Mouse (Mus musculus): ENCODE data around the gene Glt1d1. TPM values are rescaled to one million over a fixed set of nuclear protein-coding genes. Genes with fewer than 3 reads are reported as not detected.
"Not testable (repeated sequence)": the region's sequence is repeated elsewhere in the genome, so short reads cannot be mapped to it uniquely, and the experiment has no call there.

Gene Glt1d1
- total RNA-seq, 4 experiments from 2014 or later, result 23.9 to 29.0 (median 25.7) TPM

DNA sequence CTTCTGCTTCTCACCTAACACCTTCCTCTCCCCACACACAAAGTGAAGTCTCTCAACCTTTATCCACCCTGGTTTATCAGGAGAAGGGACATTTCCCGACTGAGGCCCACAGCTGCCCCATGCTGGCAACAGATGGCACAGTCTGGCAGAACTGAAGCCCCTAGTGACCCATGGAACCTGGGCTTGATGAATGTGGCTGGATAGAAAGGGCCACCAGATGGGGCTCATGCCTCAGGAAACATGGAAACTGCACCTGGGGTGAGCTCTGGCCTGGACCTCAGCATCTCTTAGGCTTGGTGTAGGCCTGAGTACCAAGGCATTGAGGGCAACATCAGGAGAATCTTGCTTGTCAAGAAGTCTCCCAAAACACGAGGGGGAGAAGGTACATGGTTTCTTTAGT lies 66.5 kb downstream of the Glt1d1 start:
- DNase-seq (ENCODE audit: low spot score in 2 of 2), result no peak

DNA sequence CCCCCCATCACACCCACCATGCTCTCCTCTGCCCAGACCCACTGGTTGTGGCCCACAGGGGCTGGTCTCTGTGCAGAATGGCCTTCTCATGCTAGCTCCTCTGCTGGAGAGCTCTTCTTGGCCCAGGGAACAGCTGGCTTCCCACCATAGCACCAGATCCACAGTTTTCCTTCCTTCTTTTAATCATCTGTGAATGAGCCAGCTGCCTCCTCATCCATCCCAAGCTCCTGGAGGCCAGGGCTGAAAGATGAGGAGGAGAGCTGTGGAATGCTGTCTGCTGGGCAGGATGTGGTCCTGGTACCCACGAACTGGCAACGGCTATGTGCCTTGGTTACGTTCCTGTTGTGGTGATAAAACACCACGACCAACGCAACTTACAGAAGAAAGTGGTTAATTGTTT lies 67.6 kb downstream of the Glt1d1 start:
- no peak for DNase-seq (ENCODE audit: low spot score in 2 of 2)

DNA sequence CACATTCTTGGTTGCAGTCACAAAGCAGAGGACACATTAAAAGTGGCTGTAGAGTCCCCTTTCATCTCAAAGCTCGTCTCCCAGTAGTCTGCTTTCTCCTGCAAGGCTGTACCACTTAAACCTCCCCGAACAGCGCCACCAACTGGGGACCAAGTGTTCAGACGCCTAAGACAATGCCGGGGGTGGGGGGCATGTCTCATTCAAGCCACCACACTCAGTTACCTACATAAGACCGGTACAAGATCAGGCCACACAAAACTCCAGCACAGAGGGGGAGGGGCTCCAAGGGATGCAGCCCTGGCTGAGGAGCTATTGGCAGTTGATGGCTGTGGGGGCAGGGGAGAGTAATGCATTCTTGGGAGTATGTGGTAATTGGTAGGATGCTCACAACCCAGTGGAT lies 68.1 kb downstream of the Glt1d1 start:
- no peak for DNase-seq (ENCODE audit: low spot score in 2 of 2)

DNA sequence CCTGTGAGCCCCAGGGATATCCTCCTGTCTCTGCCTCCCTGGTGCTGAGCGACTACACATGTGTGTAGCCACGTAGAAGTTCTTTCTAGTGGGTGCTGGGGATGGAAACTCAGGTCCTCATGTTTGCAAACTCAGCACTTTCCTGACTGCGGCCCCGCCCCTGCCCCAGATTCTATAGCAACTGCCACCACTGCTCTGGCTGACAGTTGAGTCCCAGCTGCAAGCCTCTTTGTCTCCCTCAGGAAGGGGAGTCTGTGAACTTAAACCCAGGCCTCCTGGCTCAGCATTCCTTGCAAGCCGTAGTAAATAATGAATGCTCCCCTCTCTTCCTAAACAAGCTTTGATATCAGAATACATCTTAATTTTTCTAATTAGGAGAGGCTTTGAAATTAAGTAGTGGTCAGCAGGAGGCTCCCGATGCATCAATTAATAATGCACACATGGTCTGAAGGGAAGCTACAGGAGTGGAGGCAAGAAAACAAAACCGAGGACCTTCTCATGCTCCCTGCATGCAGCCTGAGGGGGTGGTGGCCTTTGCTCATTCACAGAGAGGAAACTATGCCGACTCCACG lies 71.6 kb downstream of the Glt1d1 start:
- DNase-seq (ENCODE audit: low spot score in 2 of 2), result no peak

DNA sequence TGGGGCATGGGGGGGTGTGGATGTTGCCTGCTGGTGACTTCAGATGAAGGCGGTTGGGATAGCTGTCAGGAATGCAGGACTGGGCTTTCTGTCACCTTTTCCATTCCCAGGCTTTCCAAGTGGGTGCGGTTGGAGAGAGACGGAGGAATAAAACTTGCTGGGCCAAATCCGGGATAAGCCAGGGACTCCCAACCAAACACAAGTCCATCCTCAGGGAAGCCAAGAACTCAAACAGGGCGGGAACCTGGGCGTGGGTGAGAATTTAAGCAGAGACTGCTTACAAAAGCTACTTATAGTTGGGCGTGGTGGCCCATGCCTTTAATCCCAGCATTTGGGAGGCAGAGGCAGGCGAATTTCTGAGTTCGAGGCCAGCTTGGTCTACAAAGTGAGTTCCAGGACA lies 73.2 kb downstream of the Glt1d1 start:
- no peak for DNase-seq (ENCODE audit: low spot score in 2 of 2)

DNA sequence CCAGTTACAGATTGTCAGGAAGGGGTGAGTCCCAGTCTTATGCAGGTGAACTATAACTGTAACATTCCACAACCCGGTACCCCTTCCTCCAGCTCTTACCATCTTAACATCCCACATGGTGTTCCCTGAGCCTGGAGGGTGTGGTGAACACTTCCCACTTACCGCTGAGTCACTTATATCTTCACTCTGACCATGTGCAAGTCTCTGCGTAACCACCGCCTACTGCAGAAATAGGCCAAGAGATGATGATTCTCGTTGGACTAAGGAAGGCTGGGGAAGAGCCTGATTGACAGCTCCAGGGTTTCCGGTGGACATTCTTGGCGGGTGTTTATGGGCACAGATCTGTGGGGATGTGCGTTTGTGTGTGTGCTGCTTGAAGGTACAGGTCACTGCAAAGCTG lies 73.9 kb downstream of the Glt1d1 start:
- DNase-seq (ENCODE audit: low spot score in 2 of 2), result peak in 1 of 2 experiments; percentile 79

DNA sequence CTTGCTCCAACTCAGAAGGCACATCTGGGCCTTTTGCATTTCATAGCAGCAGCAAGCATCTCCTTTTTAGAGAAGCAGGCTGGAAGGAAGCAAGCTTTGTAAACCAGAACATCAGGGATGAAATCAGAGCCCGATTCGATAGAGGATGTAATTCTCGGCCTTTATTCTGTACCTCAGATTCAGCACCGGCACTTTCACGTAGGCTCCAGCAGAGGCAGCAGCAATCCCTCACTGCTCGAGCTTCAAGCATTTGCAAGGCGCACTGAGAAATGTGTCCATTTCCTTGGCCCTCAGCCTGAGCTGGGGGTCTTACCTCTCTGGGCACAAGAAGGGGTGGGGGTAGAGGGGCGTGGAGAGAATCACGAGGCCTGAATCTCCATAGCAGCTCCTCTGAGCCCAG lies 76.1 kb downstream of the Glt1d1 start:
- no peak for DNase-seq (ENCODE audit: low spot score in 2 of 2)

DNA sequence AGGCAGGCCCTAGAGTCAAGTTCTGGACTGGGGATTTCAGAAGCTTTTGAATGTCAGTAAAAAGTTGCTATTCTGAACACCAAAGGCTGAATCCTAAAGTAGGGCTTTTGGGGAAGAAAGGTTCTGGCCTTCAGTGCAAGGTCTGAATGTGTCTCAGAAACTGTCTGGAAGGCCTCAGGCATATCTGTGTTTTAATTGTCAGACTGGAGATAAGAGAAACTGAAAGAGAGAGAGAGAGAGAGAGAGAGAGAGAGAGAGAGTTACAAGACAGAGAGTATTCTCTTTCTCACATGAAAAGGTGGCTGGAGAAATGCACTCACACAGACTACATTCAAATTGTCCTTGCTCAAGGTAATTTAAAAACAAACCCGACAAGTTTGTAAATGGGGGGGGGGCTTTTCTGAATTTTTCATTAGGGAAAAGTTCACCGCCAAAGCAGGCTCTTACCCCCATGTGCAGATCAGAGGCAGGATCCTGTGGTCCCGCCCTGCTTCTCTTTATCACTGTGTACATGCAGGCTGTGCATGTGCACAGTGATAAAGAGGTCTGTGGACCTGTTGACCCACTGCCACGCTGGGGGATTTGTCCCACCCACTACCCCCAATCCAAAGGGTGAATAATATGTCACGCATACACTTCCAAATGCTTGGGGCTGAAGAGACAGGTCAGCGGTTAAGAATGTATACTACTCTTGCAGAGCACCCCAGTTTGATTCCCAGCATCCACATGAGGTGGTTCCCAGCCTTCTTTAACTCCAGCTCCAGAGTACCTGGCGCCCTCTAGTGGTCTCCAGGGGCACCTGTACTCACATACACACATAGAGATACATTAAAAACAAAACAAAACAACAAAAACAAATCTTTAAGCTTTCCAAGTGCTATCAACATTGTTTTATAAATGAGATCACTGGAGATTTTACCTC lies 83.0 kb downstream of the Glt1d1 start:
- DNase-seq (ENCODE audit: low spot score in 2 of 2), result no peak

DNA sequence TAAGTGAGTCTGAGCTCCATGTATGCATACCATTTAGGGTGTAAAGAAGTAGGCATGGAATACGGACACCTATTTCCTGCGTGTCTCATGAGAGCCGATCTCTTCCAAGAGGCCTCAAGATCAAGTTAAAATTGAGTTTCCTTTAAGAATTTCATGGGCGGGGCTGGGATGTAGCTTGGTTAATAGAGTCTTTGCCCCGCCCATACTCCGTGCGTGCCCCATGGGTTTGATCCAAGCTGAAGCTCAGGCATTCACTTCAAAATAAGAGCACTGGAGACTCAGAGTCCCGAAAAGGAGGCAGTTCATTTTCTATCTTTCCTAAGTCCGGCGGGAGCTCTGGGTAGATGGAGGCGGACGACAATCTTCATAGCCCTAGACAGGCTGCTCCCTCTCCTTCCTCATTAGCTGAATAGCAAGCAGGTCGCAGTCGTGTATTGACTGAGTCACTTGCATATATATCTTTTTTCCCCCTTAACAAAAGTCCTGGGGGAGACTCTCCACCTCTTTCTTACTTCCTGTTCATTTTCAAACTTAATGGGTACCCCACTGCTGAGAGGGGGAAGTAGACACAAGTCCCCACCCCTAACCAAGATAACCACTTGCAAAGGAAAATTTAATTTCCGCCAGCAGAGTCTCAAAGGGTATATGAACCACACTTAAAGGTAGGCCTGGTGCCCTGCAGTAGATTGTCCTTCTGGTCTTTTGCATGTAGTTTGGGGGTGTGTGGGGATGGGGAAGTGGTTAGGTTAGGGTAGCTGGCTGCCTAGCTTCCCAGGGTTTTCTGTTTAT lies 88.7 kb downstream of the Glt1d1 start:
- DNase-seq (ENCODE audit: low spot score in 2 of 2), result no peak

DNA sequence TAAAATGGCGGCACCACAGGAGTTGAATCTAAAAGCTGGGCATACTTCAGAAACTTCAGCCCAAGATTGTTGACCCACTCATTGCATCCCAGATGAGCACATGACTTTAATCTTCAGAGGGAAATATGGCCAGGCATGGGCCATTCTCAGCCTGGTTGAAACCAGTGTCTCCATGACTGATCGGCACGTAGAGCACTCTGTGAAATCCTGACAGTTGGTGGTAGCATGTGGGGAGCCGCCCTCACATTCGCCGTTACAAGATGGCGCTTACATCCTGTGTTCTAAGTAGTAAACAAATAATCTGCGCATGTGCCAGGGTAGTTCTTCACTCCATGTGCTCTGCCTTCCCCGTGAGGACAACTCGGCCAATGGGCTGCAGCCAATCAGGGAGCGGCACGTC lies 90.1 kb downstream of the Glt1d1 start:
- DNase-seq (ENCODE audit: low spot score in 2 of 2), result not testable (repeated sequence)

DNA sequence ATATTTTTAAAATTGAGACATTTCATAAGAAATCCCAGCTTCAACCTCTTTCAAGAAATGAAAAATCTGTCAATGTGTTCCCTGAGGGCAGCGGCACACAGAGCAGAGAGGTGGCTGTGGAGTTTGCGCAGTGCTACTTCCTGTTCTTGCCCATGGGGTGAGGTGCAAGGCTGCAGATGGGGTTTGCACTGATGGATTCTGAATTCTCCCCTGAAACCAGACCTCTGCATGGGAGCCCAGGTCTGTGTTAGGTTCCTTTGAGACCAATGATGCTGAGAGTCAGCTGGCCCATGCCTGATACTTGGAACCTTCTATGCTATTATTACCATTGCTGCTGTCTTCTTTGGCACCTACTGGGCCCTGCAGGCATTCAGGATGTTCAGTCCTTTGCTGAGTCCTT lies 98.3 kb downstream of the Glt1d1 start:
- DNase-seq (ENCODE audit: low spot score in 2 of 2), result no peak

DNA sequence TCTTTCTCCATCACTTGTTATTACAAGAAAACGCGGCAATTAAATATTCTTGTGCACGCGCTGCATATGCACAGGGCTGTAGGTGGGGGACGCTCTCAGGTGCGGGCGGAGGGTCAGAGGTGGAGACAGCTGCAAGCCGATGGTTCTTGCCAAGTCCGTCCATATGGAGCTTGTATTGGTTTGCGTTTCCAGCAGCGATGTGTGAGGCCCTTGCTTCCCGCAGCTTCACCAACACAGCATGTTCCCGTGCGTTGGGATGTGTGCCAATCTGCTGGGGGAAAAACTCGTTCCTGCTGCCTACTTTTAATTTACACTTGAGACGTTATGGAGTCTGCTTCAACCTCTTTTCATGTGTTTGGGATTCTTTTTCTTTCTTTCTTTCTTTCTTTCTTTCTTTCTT lies 109.3 kb downstream of the Glt1d1 start:
- peak; percentile 19 for DNase-seq (ENCODE audit: low spot score in 2 of 2)

DNA sequence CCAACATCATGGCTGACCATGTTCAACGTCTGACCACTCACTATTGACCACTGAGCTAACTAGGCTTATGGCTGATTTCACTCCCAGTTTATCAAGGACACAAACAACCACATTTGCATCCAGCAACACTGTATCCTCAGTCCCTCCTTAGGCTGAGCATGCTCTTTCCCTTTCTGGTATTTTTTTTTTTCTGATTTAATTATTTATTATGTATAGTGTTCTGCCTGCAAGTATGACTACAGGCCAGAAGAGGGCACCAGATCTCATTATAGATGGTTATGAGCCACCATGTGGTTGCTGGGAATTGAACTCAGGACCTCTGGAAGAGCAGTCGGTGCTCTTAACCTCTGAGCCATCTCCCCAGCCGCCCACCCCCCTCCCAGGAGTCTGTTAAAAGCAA lies 117.5 kb downstream of the Glt1d1 start:
- not testable (repeated sequence) for DNase-seq (ENCODE audit: low spot score in 2 of 2)

DNA sequence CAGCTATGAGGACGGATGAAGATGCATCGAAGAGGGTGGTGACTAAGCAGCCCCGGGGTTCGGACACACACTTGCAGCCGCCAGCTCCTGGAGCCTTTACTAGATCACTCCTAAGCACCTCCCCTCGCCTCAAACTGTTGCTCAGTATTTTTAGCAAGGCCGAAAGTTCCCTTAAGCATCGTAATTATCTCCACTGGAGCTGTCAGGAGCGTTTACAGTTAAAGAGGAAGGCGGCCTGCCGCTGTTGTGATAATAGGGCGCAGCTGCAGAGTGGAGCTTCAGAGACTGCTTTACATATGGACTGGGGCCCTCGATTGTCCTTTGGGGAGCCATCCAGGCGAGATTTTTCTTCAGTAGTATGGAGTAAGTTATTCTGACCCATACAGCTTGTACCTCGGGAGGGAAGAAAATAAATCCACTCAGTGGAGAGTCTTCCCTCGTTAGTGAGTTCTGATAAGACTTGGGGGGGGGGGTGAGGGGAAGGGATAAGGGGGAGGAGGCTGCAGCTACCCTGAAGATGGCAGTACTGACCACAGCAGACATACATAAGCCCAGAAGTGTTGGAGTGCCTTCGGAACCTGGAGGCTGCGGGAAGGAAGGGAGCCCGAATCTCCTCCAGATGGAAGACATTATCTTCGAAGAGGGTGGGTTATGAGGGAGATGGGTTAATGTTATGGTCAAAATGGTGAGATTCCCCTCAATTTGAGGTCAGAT lies 119.4 kb downstream of the Glt1d1 start:
- no peak for DNase-seq (ENCODE audit: low spot score in 2 of 2)

DNA sequence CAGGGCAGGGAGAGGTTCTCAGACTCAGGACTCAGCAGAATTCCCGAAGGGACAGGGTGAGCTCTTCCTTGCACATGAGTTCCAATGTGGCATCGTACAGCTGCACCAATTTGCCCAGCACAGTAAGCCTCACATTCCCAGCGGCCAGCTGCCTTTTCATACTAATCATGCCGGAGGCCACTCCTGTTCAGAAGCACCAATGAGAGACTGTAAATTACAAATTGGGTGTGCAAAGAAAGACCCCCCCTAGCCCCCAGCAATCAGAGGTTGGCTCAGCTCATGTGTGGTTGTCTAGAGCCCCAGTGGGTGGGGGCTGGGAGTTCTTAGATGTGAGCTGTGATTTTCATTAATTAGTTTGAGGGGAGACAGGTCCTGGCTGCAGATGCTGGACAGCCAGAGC lies 123.5 kb downstream of the Glt1d1 start:
- DNase-seq (ENCODE audit: low spot score in 2 of 2), result no peak

DNA sequence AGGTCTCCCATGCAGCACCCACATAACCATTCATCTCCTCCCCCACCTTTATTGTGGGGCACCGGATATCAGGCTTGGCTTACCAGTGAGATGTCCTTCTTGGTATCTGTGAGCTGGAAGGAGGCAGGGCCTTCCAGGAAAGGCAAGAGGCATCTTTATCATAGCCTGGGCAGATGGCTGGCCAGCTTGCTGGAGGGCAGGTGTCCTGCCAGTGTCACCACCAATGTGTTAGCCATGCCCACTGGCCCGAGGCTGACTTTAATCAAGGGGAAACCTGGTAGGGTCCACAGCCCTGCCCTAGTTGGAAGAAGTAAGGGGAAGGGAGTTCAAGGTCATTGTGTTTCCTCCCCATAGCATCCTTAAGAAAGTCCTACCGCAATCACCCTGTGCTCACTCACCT lies 123.9 kb downstream of the Glt1d1 start:
- DNase-seq (ENCODE audit: low spot score in 2 of 2), result no peak

DNA sequence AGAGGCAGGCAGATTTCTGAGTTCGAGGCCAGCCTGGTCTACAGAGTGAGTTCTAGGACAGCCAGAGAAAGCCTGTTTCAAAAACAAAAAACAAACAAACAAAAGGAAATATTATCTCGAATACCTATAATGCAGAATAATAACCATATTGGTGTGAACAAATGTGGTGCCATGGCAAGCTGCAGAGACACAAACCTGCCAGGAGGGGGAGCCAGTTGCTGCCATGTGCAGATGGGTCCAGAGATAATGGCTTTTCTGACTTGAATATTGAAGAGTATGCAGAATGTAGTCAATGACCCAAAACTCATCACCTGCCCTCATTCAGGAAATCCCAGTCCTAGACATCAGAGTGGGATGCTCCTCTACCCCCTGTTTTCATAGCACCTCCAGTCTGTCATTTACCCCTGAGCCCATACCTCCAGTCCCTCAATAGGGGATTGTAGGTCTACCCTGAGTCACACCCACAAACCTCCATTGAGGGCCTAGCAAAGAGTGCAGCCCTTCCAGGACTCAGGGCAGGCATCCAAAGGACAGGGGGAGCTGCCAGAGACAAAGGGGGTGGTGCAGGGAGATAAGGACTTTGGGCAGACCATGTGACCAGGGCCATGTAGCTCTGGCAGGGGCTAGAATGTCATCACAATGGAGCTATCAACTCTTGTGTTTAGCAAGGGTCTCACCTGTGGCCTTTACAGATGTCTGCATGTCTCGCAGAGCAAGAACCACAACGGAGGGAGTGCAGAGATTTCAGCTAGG lies 124.8 kb downstream of the Glt1d1 start:
- no peak for DNase-seq (ENCODE audit: low spot score in 2 of 2)

DNA sequence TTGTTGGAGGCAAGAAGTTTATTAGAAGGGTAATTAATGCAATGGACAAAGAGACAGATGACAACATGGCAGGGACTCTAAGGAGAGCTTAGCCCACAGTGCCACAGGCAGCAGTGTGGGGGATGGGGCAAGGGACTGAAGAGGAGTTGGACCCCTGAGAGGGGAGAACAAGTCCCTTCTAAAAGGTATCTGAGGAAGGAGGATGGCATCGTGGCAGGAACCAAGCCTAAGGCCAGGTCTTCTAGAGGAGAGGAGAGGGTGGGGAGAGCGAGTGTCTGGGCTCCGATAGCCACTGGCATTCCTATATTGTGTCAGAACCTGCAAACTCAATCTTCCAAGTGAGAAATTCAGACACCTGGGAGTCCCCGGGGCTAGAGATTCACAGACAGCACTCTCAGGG lies 126.5 kb downstream of the Glt1d1 start:
- no peak for DNase-seq (ENCODE audit: low spot score in 2 of 2)

All from left cerebral cortex, adult 8-10 months (tissue).